Mouse (Mus musculus) 3134 (cell line): Measurements from ENCODE around the gene Epha3.

Experiments
- DNase-seq: peaks from one replicate; pipeline ENCODE4 v3.0.0-alpha.2; 2011; ENCODE audit warnings: low spot score; ENCODE audit not compliant: insufficient read length; ENCODE audit errors: extremely low read depth

Epha3 gene

DNA sequence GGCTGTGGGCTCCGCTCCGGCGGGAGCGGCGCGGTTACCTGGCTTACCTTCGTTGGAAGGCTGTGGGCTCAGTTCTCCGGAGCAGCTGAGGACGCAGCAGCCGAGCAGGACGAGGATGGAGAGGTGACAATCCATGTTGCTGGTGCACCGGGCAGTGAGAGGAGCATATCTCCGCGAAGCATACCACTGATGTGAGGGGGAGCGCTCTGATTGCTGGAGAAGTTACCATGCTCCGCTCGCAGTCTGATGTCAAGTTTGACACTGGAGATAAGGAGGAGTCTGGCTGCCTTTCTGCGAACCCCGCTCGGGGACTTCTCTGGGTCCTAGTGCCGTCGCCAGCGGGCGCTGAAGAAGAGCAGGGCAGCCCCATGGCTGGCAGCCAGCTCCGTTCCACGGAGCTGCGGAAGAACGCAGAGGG lies at the start of gene Epha3:
TSS of gene Epha3 (minus strand) at position 263 of the 418 bp plus-strand sequence.
- DNase-seq: no peak

DNA sequence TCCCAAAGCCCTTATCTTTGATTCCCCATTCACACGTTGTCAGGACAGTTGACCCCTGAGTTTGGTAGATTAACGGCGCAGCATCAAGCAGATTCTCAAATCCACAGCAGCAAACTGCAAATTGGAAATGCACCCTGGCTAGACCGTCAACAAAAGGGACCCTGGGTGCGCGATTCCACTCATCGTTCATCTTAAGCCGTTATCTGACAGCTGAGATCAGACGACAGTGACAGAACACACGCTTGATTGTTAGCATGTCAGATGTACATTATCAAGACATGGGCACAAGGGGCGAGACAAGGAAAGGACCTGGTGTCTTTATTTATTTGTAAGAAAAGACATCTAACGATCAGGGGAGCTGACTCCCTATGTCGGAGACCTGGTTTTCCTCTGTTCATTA lies 39.5 kb upstream of the Epha3 start:
- no peak for DNase-seq

DNA sequence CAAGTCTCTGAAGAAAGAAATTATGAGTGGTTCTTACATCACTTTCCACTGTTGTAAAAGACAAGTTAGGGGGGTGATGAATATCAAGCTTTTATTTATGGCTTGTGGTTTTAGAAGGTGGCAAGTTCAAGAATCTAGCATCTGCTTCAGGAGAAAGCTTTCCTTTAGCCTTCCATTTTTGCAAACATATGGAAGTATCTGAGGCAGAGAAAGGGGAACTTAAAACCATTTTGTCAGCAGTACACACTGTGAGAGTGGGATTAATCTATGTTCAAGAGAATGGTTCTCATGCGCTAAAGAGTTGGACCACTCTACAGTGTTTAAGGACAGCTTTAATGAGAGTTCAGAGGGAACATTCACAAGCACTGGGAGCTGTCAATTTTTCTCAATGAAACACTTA lies 17.2 kb upstream of the Epha3 start:
- no peak for DNase-seq

- no peak for DNase-seq
Observed at GRCm38 (mm10) chr16:63872313-63872712, 8.3 kb upstream of the Epha3 start.

DNA sequence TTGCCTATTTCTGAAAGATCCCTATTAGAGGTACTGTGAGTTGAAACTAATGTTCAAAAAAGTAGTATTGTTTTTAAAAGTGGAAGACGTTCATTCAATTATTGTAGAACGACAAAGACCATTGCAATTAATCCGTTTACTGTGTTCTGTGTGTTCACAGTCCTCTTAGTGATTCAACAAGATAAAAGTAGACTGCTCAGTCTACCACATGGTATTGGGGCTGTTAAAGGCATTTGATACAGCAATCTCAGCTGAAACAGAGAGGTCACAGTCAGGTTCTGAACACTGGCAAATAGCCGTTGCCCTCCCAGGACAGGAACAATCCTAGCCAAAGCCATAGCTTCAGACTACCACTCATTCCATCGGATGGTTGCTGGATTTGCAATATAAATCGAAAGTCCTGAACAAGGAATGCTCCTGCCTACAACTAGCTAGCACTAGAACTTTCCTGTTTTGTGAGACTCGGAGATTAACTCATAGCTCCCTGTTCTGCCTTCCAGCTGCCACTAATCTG lies 545 bp upstream of the Epha3 start:
- no peak for DNase-seq

GRCm38 (mm10) chr16:63863181-63863580 lies 794 bp downstream of the Epha3 start:
- DNase-seq: no peak

- no peak for DNase-seq
Observed at GRCm38 (mm10) chr16:63857561-63857960, 6.4 kb downstream of the Epha3 start.

DNA sequence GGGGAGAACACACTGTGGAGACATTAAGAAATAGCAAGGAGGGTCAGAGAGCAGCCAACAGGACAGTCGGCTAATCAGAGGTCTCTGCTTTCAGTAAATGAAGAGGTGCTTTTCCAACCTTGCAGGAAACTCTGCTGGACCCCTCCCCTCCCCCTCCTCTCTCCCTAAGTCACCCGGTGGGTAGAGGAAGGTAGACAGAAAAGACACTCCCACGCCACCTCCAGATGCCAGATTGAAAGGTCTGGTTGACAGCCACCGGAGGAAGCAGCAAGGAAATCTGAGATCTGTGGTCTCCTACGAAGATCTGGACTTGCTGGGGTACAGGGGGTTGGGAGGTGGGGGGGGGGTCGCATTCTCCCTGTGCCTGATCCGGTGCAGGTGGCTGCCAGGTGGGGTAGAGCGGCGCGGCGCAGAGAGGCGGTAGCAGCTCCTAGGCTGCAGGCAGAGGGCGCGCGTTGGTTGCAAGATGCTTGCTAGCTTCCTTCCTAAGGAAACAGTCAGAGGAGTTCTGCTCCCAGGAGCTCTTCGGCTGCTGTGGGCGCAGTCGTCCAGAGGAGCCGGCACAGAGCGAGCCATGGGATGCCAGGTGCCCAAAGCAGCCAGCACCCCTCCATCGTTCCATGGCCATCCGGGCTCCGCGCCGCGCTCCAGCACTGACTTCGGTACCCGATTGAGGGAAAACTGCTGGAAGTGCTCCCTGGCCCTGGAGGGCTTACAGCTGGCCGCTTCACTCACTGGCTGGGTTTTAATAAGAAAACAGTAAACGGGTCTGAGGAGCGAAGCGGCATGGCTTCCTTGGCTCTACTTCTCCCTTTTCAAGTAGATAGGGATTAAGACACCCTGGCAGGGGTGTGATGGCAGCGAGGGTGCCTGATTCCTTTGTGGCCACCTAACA lies 7.1 kb downstream of the Epha3 start:
- no peak for DNase-seq

DNA sequence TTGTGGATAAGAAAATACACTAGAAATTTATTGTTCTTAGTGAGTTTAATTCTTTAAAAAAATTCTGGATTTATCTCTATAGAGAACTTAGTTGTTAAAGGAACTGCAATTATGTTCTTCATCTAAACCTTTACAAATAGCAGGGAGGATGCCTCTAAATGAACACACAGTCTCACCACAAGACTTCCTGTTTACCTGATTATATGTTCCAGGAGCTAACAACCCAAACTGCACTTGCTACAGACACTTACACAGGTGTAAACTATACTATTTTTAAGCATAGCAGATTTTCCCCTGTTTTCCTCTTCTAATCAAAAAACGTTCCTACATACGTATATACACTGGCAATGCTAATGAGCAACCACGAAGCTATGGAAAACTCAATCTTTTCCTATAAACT lies 13.7 kb downstream of the Epha3 start:
- DNase-seq: no peak

DNA sequence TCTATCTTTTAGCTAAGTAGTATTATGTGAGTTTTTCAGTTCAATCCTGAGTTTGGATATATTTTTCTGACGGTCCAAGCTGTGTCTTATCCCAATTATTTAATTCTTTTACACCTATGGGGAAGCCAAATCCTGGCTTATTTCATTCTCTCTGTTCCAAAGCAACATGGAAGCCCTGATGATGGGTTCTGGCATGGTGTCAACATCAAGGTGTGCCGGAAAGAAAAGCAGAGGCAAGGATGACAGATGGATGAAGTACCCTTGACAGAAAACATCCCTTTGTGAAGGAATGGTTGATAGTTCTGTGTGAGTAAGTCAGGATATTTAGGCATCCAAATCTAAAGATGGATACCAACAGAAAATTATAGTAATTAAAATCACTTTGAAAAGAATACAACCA lies 21.1 kb downstream of the Epha3 start:
- no peak for DNase-seq

DNA sequence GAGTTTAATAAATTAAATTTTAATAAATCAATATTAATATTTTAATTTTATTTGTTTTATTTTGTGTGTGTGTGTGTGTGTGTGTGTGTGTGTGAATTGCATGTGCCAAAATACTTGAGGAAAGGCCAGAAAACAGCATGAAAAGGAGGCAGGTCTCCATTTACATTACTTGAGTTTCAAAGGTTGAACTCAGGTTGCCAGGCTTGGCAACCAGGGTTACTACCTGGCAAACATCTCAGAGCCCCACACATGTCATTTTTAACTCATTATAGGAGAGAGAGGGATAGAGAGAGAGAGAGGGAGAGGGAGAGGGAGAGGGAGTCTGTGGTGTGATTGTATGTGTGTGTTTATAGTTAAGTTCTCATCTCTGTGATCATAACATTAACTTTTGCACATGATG lies 26.5 kb downstream of the Epha3 start:
- no peak for DNase-seq

GRCm38 (mm10) chr16:63821164-63821563 lies 42.8 kb downstream of the Epha3 start:
- no peak for DNase-seq

GRCm38 (mm10) chr16:63817606-63818005 lies 46.4 kb downstream of the Epha3 start:
- DNase-seq: no peak

DNA sequence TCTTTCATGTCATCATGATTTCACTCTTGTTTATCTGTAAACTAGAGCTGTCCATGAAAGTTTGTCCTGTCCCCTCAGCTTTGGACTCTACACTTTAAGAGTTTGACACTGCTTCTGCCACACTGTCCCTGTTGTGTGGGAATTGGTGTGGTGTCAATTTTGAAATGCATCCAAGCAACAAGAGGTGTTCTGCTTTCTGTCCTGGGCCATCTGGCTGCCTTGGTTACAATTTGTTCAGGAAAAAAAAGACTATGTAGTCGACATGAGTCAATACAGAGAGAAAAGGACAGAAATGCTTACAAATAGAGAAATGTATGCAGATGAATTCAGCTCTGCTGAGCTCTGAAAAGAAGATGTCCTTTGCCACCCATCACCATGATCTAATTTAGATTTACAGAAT lies 47.3 kb downstream of the Epha3 start:
- DNase-seq: no peak

DNA sequence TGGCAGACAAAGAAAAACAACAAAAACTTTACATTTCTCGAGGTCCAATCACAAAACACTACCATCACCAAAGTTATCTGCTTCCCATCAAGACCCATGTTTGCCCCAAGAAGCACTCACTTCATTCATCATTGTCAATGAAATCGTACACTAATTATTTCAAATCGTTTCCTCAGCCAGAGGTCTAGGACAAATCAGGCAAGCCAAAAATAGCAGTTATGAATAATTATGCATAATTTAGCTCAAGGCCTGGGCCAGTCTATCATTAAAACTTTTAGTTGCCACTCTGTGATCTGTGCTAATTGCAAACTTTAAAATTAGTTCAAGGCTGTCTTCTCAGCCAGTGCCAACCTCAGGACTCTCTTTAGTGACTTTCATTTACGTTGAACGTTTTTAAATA lies 54.1 kb downstream of the Epha3 start:
- no peak for DNase-seq

DNA sequence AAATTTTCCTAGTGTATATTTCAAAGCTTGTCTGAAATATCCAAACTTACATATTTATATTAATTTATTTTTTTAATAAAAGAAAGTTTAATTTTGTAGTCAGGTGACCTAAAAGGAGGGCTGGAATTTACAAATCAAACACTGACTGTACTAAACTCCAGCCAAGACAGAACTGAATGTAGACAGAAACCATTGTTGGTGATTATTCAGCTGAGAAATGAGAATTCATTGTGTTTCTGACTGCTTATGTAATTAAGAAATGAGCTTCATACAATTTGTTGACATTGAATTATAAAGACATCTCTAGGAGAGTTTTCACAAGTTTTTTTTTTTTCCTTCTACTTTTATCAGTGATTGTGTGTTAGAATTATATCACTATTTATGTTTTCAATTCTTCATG lies 55.0 kb downstream of the Epha3 start:
- DNase-seq: no peak

- DNase-seq: no peak
Observed at GRCm38 (mm10) chr16:63806437-63807129, 57.4 kb downstream of the Epha3 start.

GRCm38 (mm10) chr16:63806025-63806424 lies 58.0 kb downstream of the Epha3 start:
- no peak for DNase-seq

DNA sequence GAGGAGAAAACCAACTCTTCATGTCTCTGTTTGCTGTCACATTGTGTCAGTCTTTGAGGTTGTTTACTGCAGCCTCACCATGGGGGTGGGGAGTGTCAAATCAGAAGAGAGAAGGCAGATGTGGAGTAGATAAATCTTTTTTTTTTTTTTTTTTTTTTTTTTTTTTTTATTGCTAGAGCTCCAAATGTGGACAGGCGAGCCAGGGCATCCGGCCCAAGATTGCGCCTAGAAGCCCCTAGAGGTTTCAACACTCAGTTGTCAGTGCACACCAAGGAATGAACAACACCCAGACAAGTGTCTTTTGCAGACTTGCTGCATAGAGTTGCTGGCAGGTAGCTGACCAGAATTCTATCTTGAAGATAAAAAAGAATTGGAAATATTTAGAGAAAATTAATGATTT lies 62.5 kb downstream of the Epha3 start:
- no peak for DNase-seq

GRCm38 (mm10) chr16:63798341-63798740 lies 65.6 kb downstream of the Epha3 start:
- DNase-seq: no peak

GRCm38 (mm10) chr16:63794292-63794691 lies 69.7 kb downstream of the Epha3 start:
- no peak for DNase-seq

- no peak for DNase-seq
Observed at GRCm38 (mm10) chr16:63793805-63794204, 70.2 kb downstream of the Epha3 start.
